Mouse (Mus musculus): Measurements from ENCODE around the gene Bloc1s2. TPM values are rescaled to one million over a fixed set of nuclear protein-coding genes. Genes with fewer than 3 reads are reported as not detected.

Bloc1s2 gene
- polyA plus RNA-seq, 1 experiment from 2014 or later, result 96.2 TPM

Other genes starting within 250 kb of the Bloc1s2 start
- gene Dnmbp, start 206.3 kb downstream of the Bloc1s2 start, polyA plus RNA-seq (2015; fragmentation: Nextera tagmentation; extraction: Ambion mirVana), result 26.7 and 27.3 TPM in 2 replicates
- 0.15 and 0.46 TPM in 2 replicates for gene Cpn1, start 159.9 kb downstream of the Bloc1s2 start, polyA plus RNA-seq (2015; fragmentation: Nextera tagmentation; extraction: Ambion mirVana)
- 0.14 and 0.15 TPM in 2 replicates for gene Cyp2c23, start 117.2 kb downstream of the Bloc1s2 start, polyA plus RNA-seq (2015; fragmentation: Nextera tagmentation; extraction: Ambion mirVana)
- gene Erlin1, start 76.7 kb downstream of the Bloc1s2 start, polyA plus RNA-seq (2015; fragmentation: Nextera tagmentation; extraction: Ambion mirVana), result 34.2 and 34.8 TPM in 2 replicates
- 42.5 and 46.8 TPM in 2 replicates for gene Chuk, start 39.0 kb downstream of the Bloc1s2 start, polyA plus RNA-seq (2015; fragmentation: Nextera tagmentation; extraction: Ambion mirVana)
- gene Cwf19l1, start 10.6 kb downstream of the Bloc1s2 start, polyA plus RNA-seq (2015; fragmentation: Nextera tagmentation; extraction: Ambion mirVana), result 32.5 and 33.9 TPM in 2 replicates
- gene Pkd2l1, start 46.0 kb upstream of the Bloc1s2 start, polyA plus RNA-seq (2015; fragmentation: Nextera tagmentation; extraction: Ambion mirVana), result not detected in 2 replicates
- not detected in 2 replicates for gene Scd3, start 56.8 kb upstream of the Bloc1s2 start, polyA plus RNA-seq (2015; fragmentation: Nextera tagmentation; extraction: Ambion mirVana)
- gene Scd2, start 147.2 kb upstream of the Bloc1s2 start, polyA plus RNA-seq (2015; fragmentation: Nextera tagmentation; extraction: Ambion mirVana), result 197 and 219 TPM in 2 replicates
- 0.13 and 0.14 TPM in 2 replicates for gene Scd4, start 186.6 kb upstream of the Bloc1s2 start, polyA plus RNA-seq (2015; fragmentation: Nextera tagmentation; extraction: Ambion mirVana)

All from limb, embryonic 13.5 days (tissue).